Mouse (Mus musculus): ENCODE results near the gene Tnfrsf13c. TPM values are rescaled to one million over a fixed set of nuclear protein-coding genes. Genes with fewer than 3 reads are reported as not detected.

The Tnfrsf13c gene
- polyA plus RNA-seq, 1 experiment from 2014 or later: not detected

GRCm38 (mm10) chr15:82230098-82230611, 6.0 kb upstream of the Tnfrsf13c start:
- Histone ChIP-seq H3K9me3 (ENCODE audit: low read depth, low read length) (no peaks in the 10 kb centered on the region), H3K4me3 (ENCODE audit: low read depth, low read length) (no peak overlapping the region), H3K36me3 (ENCODE audit: insufficient read depth) (peaks cover 6% of the 10 kb centered on the region; the same call in 1 of the 2 replicates), H3K9ac (no peak overlapping the region), H3K4me1 (ENCODE audit: insufficient read depth) (no peaks in the 10 kb centered on the region), H3K27me3 (ENCODE audit: insufficient read depth, low read length) (peaks cover 2% of the 10 kb centered on the region; the same call in 1 of the 2 replicates), H3K4me2 (no peak overlapping the region), H3K27ac (ENCODE audit: low read depth) (no peak overlapping the region)
- TF ChIP-seq CTCF (IDR thresholded peaks at IDR 0.05; ENCODE audit: low read depth): no peak
- 66% methylated on average over 6 of the region's 6 CpGs for WGBS
- DNase-seq: no peak
- ATAC-seq (ENCODE audit: insufficient read depth): no peak

DNA sequence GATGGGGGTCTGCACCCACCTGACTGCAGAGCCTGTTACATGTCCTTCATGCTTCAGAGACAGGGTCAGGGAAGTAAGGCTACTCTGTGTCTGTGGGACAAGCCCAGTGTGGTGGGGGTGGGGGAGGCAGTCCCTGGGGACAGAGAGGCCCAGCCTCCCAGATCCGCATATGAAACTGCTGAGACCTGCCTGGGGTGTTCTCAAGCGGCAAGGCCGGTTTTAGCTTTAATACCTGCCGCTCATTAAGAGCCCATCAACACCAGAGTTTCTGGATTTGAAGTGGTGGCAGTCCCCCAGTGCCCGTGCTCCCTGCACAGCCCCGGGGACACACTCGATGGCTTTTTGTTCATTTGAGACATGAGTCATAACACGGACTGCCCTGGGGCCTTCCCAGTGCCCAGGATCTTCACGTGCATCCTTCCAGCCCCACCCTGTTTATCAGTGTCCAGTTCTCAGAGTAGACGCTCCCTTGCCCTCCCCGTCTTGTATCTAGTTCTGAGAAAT, 5.4 kb upstream of the Tnfrsf13c start:
- Histone ChIP-seq H3K27me3 (ENCODE audit: insufficient read depth, low read length) (peaks cover 8% of the 10 kb centered on the region), H3K4me2 (no peak overlapping the region), H3K27ac (ENCODE audit: low read depth) (peak overlapping the region; percentile 32; the same call in 1 of the 2 replicates), H3K4me3 (ENCODE audit: low read depth, low read length) (no peak overlapping the region), H3K9ac (no peak overlapping the region), H3K4me1 (ENCODE audit: insufficient read depth) (no peaks in the 10 kb centered on the region), H3K9me3 (ENCODE audit: low read depth, low read length) (no peaks in the 10 kb centered on the region), H3K36me3 (ENCODE audit: insufficient read depth) (peaks cover 6% of the 10 kb centered on the region; the same call in 1 of the 2 replicates)
- TF ChIP-seq CTCF (IDR thresholded peaks at IDR 0.05; ENCODE audit: low read depth): no peak
- ATAC-seq (ENCODE audit: insufficient read depth) (peak; percentile 32; the same call in 1 of the 2 replicates), DNase-seq (no peak)
- 39% methylated on average over 11 of the region's 11 CpGs for WGBS

DNA sequence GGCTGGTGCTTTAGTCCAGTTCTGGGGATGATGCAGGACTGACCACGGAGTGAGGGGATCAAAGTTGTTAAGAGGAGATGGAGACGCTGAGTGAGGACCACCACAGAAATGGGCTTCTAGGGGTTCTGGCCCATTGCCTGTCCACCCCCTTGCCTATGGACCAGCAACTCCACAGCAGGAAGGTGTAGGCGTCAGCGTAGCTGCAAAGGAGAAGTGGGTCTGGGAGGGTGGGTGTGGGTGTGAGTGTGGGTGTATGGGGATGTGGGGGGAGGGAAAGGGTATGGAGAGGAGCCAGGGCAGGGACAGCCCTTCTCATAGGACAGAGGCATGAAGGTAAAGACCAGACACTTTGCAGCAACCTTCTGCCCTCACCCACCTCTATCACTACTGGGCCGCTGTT, 1.6 kb upstream of the Tnfrsf13c start:
- Histone ChIP-seq H3K36me3 (ENCODE audit: insufficient read depth) (no peaks in the 10 kb centered on the region), H3K9ac (no peak overlapping the region), H3K4me3 (ENCODE audit: low read depth, low read length) (no peak overlapping the region), H3K4me2 (no peak overlapping the region), H3K9me3 (ENCODE audit: low read depth, low read length) (no peaks in the 10 kb centered on the region), H3K4me1 (ENCODE audit: insufficient read depth) (peaks cover 4% of the 10 kb centered on the region; the same call in 1 of the 2 replicates), H3K27ac (ENCODE audit: low read depth) (no peak overlapping the region), H3K27me3 (ENCODE audit: insufficient read depth, low read length) (peaks cover 29% of the 10 kb centered on the region)
- ATAC-seq (ENCODE audit: insufficient read depth) (no peak), DNase-seq (no peak)
- WGBS: 89% methylated on average over 5 of the region's 5 CpGs
- TF ChIP-seq CTCF (IDR thresholded peaks at IDR 0.05; ENCODE audit: low read depth): no peak

GRCm38 (mm10) chr15:82224602-82225215, 540 bp upstream of the Tnfrsf13c start:
- no peak overlapping the region for H3K9ac ChIP-seq
- TF ChIP-seq CTCF (IDR thresholded peaks at IDR 0.05; ENCODE audit: low read depth): no peak
- DNase-seq (no peak), ATAC-seq (ENCODE audit: insufficient read depth) (peak; percentile 6; the same call in 1 of the 2 replicates)
- H3K4me3 ChIP-seq (ENCODE audit: low read depth, low read length): peak overlapping the region; percentile 30
- H3K4me1 ChIP-seq (ENCODE audit: insufficient read depth): peaks cover 4% of the 10 kb centered on the region; the same call in 1 of the 2 replicates
- no peak overlapping the region for H3K27ac ChIP-seq (ENCODE audit: low read depth)
- WGBS: 36% methylated on average over 7 of the region's 7 CpGs
- H3K36me3 ChIP-seq (ENCODE audit: insufficient read depth): no peaks in the 10 kb centered on the region
- no peaks in the 10 kb centered on the region for H3K9me3 ChIP-seq (ENCODE audit: low read depth, low read length)
- H3K4me2 ChIP-seq: peak overlapping the region; percentile 65
- H3K27me3 ChIP-seq (ENCODE audit: insufficient read depth, low read length): peaks cover 31% of the 10 kb centered on the region

DNA sequence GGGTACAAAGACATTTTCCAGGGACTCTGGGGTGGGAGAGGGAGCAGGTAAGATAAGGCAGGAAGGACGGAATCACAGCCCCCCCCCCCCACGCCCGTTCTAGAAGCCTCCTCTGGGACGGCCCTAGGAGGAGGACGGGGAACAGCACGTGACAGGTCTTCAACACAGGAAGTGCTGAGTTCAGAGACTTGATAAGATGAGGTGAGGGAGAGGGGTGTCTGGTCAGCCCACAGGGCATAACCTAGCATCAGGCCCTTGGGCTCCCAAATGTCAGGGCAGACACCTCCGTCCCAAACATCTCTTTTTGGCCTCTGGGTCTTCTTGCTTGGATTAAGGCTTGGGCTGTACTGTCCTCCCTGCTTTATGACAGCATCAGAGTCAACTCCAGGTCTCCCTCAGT, 918 bp downstream of the Tnfrsf13c start:
- H3K4me2 ChIP-seq: no peak overlapping the region
- no peak overlapping the region for H3K4me3 ChIP-seq (ENCODE audit: low read depth, low read length)

GRCm38 (mm10) chr15:82221104-82221860, 2.9 kb downstream of the Tnfrsf13c start:
- no peak overlapping the region for H3K4me2 ChIP-seq
- 68% methylated on average over 14 of the region's 14 CpGs for WGBS
- H3K4me3 ChIP-seq (ENCODE audit: low read depth, low read length): no peak overlapping the region
- no peak overlapping the region for H3K27ac ChIP-seq (ENCODE audit: low read depth)
- no peak for TF ChIP-seq CTCF (IDR thresholded peaks at IDR 0.05; ENCODE audit: low read depth)
- no peak for ATAC-seq (ENCODE audit: insufficient read depth)
- peaks cover 4% of the 10 kb centered on the region; the same call in 1 of the 2 replicates for H3K4me1 ChIP-seq (ENCODE audit: insufficient read depth)
- DNase-seq: no peak
- peaks cover 42% of the 10 kb centered on the region for H3K27me3 ChIP-seq (ENCODE audit: insufficient read depth, low read length)
- H3K9ac ChIP-seq: no peak overlapping the region
- H3K36me3 ChIP-seq (ENCODE audit: insufficient read depth): no peaks in the 10 kb centered on the region
- no peaks in the 10 kb centered on the region for H3K9me3 ChIP-seq (ENCODE audit: low read depth, low read length)

More for the DNA sequence above, 918 bp downstream of the Tnfrsf13c start:
- no peaks in the 10 kb centered on the region for H3K36me3 ChIP-seq (ENCODE audit: insufficient read depth)
- H3K9ac ChIP-seq: no peak overlapping the region
- H3K4me1 ChIP-seq (ENCODE audit: insufficient read depth): peaks cover 4% of the 10 kb centered on the region; the same call in 1 of the 2 replicates
- no peak for DNase-seq
- WGBS: 18% methylated on average over 7 of the region's 7 CpGs
- peaks cover 31% of the 10 kb centered on the region for H3K27me3 ChIP-seq (ENCODE audit: insufficient read depth, low read length)
- no peaks in the 10 kb centered on the region for H3K9me3 ChIP-seq (ENCODE audit: low read depth, low read length)
- no peak overlapping the region for H3K27ac ChIP-seq (ENCODE audit: low read depth)
- no peak for TF ChIP-seq CTCF (IDR thresholded peaks at IDR 0.05; ENCODE audit: low read depth)
- no peak for ATAC-seq (ENCODE audit: insufficient read depth)

All from lung, embryonic 14.5 days (tissue).